21 mouse cellular contexts compared by ENCODE assay signal in genomic region chr10:10742172-10742571, GRCm38 (mm10).
DNase-seq lines count a peak whose midpoint lies in the region; ATAC-seq and TF ChIP-seq lines count a peak whose summit lies in the region.
"Had no signal": no experiment of that assay in that cellular context is flagged by ENCODE, and none has a peak within 500 bp of the region (broad histone marks: within the 10 kb centered on the region; RNA-seq: fewer than 3 reads in every experiment).

No protein-coding gene starts in this region.

- H3ac ChIP-seq in myocyte (ENCODE audit: control insufficient read depth, insufficient read length), result no peak overlapping the region

- DNase-seq in lung, postnatal 36 days, result peak; percentile 1
- DNase-seq in lung, adult 18-20 months, result no peak
- no peak for DNase-seq in frontal cortex, postnatal 25 days (ENCODE audit: low spot score in 2 of 2)
- DNase-seq in kidney, postnatal 10 days, result no peak
- DNase-seq: adrenal gland, postnatal 14 days; B cell, adult 2 months; cerebellum, adult 18-20 months; cerebellum, adult 9-11 months; cerebellum, postnatal 36 days; forebrain, postnatal 0 days; gastrocnemius, postnatal 36 days; heart, adult 18-20 months; heart, postnatal 10 days; heart, postnatal 4 days had no signal

- no peaks in the 10 kb centered on the region for H3K27me3 ChIP-seq in myocyte (ENCODE audit: control insufficient read depth, insufficient read depth, insufficient read length)
- H3K27me3 ChIP-seq: forebrain, embryonic 13.5 days; hindbrain, embryonic 12.5 days had no signal

- H3K36me3 ChIP-seq in myocyte (ENCODE audit: control insufficient read depth, insufficient read depth), result no peaks in the 10 kb centered on the region
- H3K36me3 ChIP-seq: embryonic facial prominence, embryonic 10.5 days; heart, embryonic 10.5 days; hindbrain, embryonic 12.5 days had no signal

- H3K4me3 ChIP-seq in myocyte, result no peak overlapping the region
- H3K4me3 ChIP-seq: embryonic facial prominence, embryonic 10.5 days; forebrain, embryonic 13.5 days; heart, embryonic 10.5 days; hindbrain, embryonic 12.5 days had no signal

- peak; percentile 89 for ATAC-seq in granulocyte monocyte progenitor cell, adult 5-6 weeks (replicated peaks; ENCODE audit: poor library complexity, severe bottlenecking)
- ATAC-seq: forebrain, embryonic 13.5 days; forebrain, postnatal 0 days; hindbrain, embryonic 16.5 days had no signal

- no peak overlapping the region for H3K4me2 ChIP-seq in myocyte (ENCODE audit: low read depth)
- H3K4me2 ChIP-seq: forebrain, embryonic 13.5 days; hindbrain, embryonic 12.5 days had no signal

- no peaks in the 10 kb centered on the region for H3K79me2 ChIP-seq in myocyte (ENCODE audit: control insufficient read depth, insufficient read depth)

- no peak for TF ChIP-seq POLR2A in myocyte (IDR thresholded peaks at IDR 0.05; ENCODE audit: insufficient read length, low read depth)

TF ChIP-seq in myocyte, 11 proteins besides CTCF, POLR2A, EP300 and RAD21:
- TF ChIP-seq CEBPB (IDR thresholded peaks at IDR 0.05; ENCODE audit: insufficient read depth, poor library complexity, severe bottlenecking), result peak; percentile 40; the same call in 1 of the 2 replicates
- TF ChIP-seq MAX (IDR thresholded peaks at IDR 0.05; ENCODE audit: low read depth), result no peak
- TF ChIP-seq E2F4 (IDR thresholded peaks at IDR 0.05; ENCODE audit: insufficient read depth), result no peak
